Mouse (Mus musculus): ENCODE measurements at regions not wholly inside any gene's neighbourhood (a gene's known extent, or its start where the extent isn't known, plus 50 kb on each side); places are given as distances from the start of the nearest gene placed in this dataset.

- no peaks in the 10 kb centered on the region for H3K9me3 ChIP-seq (ENCODE audit: control insufficient read depth)
- no peaks in the 10 kb centered on the region for H3K4me1 ChIP-seq (replicated peaks; ENCODE audit: control insufficient read depth, insufficient read depth, low read length)
- H3K36me3 ChIP-seq (ENCODE audit: control insufficient read depth, insufficient read depth): no peaks in the 10 kb centered on the region
- TF ChIP-seq CTCF (IDR thresholded peaks at IDR 0.05; ENCODE audit: low read depth): no peak
- no peak overlapping the region for H3K4me3 ChIP-seq (ENCODE audit: low read depth, low read length)
- no peak overlapping the region for H3K9ac ChIP-seq (ENCODE audit: low read depth, low read length)
- H3K27me3 ChIP-seq (replicated peaks; ENCODE audit: control insufficient read depth, insufficient read depth, low read length): no peaks in the 10 kb centered on the region
- H3K27ac ChIP-seq (ENCODE audit: low read depth, low read length): no peak overlapping the region
- ATAC-seq: no peak
- no peak overlapping the region for H3K4me2 ChIP-seq (replicated peaks; ENCODE audit: low read depth)
- 58% methylated on average over 3 of the region's 3 CpGs for WGBS
Measured at GRCm38 (mm10) chr12:107711675-107712074, 223.2 kb downstream of the 3110018I06Rik start.

- no peak overlapping the region for H3K4me3 ChIP-seq (ENCODE audit: low read depth, low read length)
- no peaks in the 10 kb centered on the region for H3K9me3 ChIP-seq (ENCODE audit: control insufficient read depth)
- H3K9ac ChIP-seq (ENCODE audit: low read depth, low read length): no peak overlapping the region
- H3K36me3 ChIP-seq (ENCODE audit: control insufficient read depth, insufficient read depth): no peaks in the 10 kb centered on the region
- H3K27ac ChIP-seq (ENCODE audit: low read depth, low read length): no peak overlapping the region
- no peak for TF ChIP-seq CTCF (IDR thresholded peaks at IDR 0.05; ENCODE audit: low read depth)
- WGBS: 81% methylated on average over 14 of the region's 14 CpGs
- no peaks in the 10 kb centered on the region for H3K27me3 ChIP-seq (replicated peaks; ENCODE audit: control insufficient read depth, insufficient read depth, low read length)
- ATAC-seq: no peak
- H3K4me2 ChIP-seq (replicated peaks; ENCODE audit: low read depth): no peak overlapping the region
- H3K4me1 ChIP-seq (replicated peaks; ENCODE audit: control insufficient read depth, insufficient read depth, low read length): no peaks in the 10 kb centered on the region
Measured at GRCm38 (mm10) chr12:107713191-107713590, 224.8 kb downstream of the 3110018I06Rik start.

GRCm38 (mm10) chr12:107714846-107715245 is 226.4 kb downstream of the 3110018I06Rik start:
- WGBS: 89% methylated on average over 2 of the region's 2 CpGs
- no peak overlapping the region for H3K27ac ChIP-seq (ENCODE audit: low read depth, low read length)
- ATAC-seq: no peak

GRCm38 (mm10) chr12:107715871-107716270 is 227.4 kb downstream of the 3110018I06Rik start:
- H3K4me3 ChIP-seq (ENCODE audit: low read depth, low read length): no peak overlapping the region
- H3K4me2 ChIP-seq (replicated peaks; ENCODE audit: low read depth): no peak overlapping the region
- no peaks in the 10 kb centered on the region for H3K9me3 ChIP-seq (ENCODE audit: control insufficient read depth)
- H3K36me3 ChIP-seq (ENCODE audit: control insufficient read depth, insufficient read depth): no peaks in the 10 kb centered on the region
- no peak for ATAC-seq
- no peak overlapping the region for H3K9ac ChIP-seq (ENCODE audit: low read depth, low read length)
- no peaks in the 10 kb centered on the region for H3K4me1 ChIP-seq (replicated peaks; ENCODE audit: control insufficient read depth, insufficient read depth, low read length)
- WGBS: 58% methylated on average over 6 of the region's 6 CpGs
- H3K27me3 ChIP-seq (replicated peaks; ENCODE audit: control insufficient read depth, insufficient read depth, low read length): no peaks in the 10 kb centered on the region
- no peak for TF ChIP-seq CTCF (IDR thresholded peaks at IDR 0.05; ENCODE audit: low read depth)
- no peak overlapping the region for H3K27ac ChIP-seq (ENCODE audit: low read depth, low read length)

More at GRCm38 (mm10) chr12:107714846-107715245, 226.4 kb downstream of the 3110018I06Rik start:
- no peaks in the 10 kb centered on the region for H3K4me1 ChIP-seq (replicated peaks; ENCODE audit: control insufficient read depth, insufficient read depth, low read length)
- no peak overlapping the region for H3K4me2 ChIP-seq (replicated peaks; ENCODE audit: low read depth)
- H3K36me3 ChIP-seq (ENCODE audit: control insufficient read depth, insufficient read depth): no peaks in the 10 kb centered on the region
- H3K9ac ChIP-seq (ENCODE audit: low read depth, low read length): no peak overlapping the region
- H3K4me3 ChIP-seq (ENCODE audit: low read depth, low read length): no peak overlapping the region
- TF ChIP-seq CTCF (IDR thresholded peaks at IDR 0.05; ENCODE audit: low read depth): no peak
- H3K9me3 ChIP-seq (ENCODE audit: control insufficient read depth): no peaks in the 10 kb centered on the region
- no peaks in the 10 kb centered on the region for H3K27me3 ChIP-seq (replicated peaks; ENCODE audit: control insufficient read depth, insufficient read depth, low read length)

- no peaks in the 10 kb centered on the region for H3K9me3 ChIP-seq (ENCODE audit: control insufficient read depth)
- H3K36me3 ChIP-seq (ENCODE audit: control insufficient read depth, insufficient read depth): no peaks in the 10 kb centered on the region
- no peak overlapping the region for H3K27ac ChIP-seq (ENCODE audit: low read depth, low read length)
- no peaks in the 10 kb centered on the region for H3K4me1 ChIP-seq (replicated peaks; ENCODE audit: control insufficient read depth, insufficient read depth, low read length)
- no peak overlapping the region for H3K4me3 ChIP-seq (ENCODE audit: low read depth, low read length)
- 80% methylated on average over 6 of the region's 6 CpGs for WGBS
- no peak overlapping the region for H3K9ac ChIP-seq (ENCODE audit: low read depth, low read length)
- no peak for ATAC-seq
- no peak for TF ChIP-seq CTCF (IDR thresholded peaks at IDR 0.05; ENCODE audit: low read depth)
- no peak overlapping the region for H3K4me2 ChIP-seq (replicated peaks; ENCODE audit: low read depth)
- no peaks in the 10 kb centered on the region for H3K27me3 ChIP-seq (replicated peaks; ENCODE audit: control insufficient read depth, insufficient read depth, low read length)
Measured at GRCm38 (mm10) chr12:107720941-107721340, 232.5 kb downstream of the 3110018I06Rik start.

- no peaks in the 10 kb centered on the region for H3K27me3 ChIP-seq (replicated peaks; ENCODE audit: control insufficient read depth, insufficient read depth, low read length)
- no peak for TF ChIP-seq CTCF (IDR thresholded peaks at IDR 0.05; ENCODE audit: low read depth)
- H3K4me2 ChIP-seq (replicated peaks; ENCODE audit: low read depth): no peak overlapping the region
- H3K27ac ChIP-seq (ENCODE audit: low read depth, low read length): no peak overlapping the region
- H3K4me1 ChIP-seq (replicated peaks; ENCODE audit: control insufficient read depth, insufficient read depth, low read length): no peaks in the 10 kb centered on the region
- ATAC-seq: no peak
- no peak overlapping the region for H3K9ac ChIP-seq (ENCODE audit: low read depth, low read length)
- WGBS: 86% methylated on average over 9 of the region's 9 CpGs
- no peak overlapping the region for H3K4me3 ChIP-seq (ENCODE audit: low read depth, low read length)
- H3K36me3 ChIP-seq (ENCODE audit: control insufficient read depth, insufficient read depth): no peaks in the 10 kb centered on the region
- H3K9me3 ChIP-seq (ENCODE audit: control insufficient read depth): no peaks in the 10 kb centered on the region
Measured at GRCm38 (mm10) chr12:107723062-107723859, 234.8 kb downstream of the 3110018I06Rik start.
